Mouse (Mus musculus): ENCODE measurements at regions not wholly inside any gene's neighbourhood (a gene's known extent, or its start where the extent isn't known, plus 50 kb on each side); places are given as distances from the start of the nearest gene placed in this dataset.

GRCm38 (mm10) chr4:87699586-87699985 is 333.6 kb downstream of the Mllt3 start:
- no peak for TF ChIP-seq CTCF (IDR thresholded peaks at IDR 0.05)
- no peaks in the 10 kb centered on the region for H3K27me3 ChIP-seq
- ChIA-PET CTCF (no interaction called here), POLR2A (no interaction called here)
- in situ Hi-C loops (cut with MboI; ENCODE audit: low pct_unique_long_range_greater_than_20kb) = no loop called here
- no peak for ATAC-seq
- DNase-seq (ENCODE audit: low read depth, low spot score) = no peak

GRCm38 (mm10) chr4:87698750-87699149 is 334.4 kb downstream of the Mllt3 start:
- in situ Hi-C loops (cut with MboI; ENCODE audit: low pct_unique_long_range_greater_than_20kb) = no loop called here
- DNase-seq (ENCODE audit: low read depth, low spot score) (no peak), ATAC-seq (no peak)
- no peak for TF ChIP-seq CTCF (IDR thresholded peaks at IDR 0.05)
- ChIA-PET CTCF (no interaction called here), POLR2A (no interaction called here)
- no peaks in the 10 kb centered on the region for H3K27me3 ChIP-seq

GRCm38 (mm10) chr4:87696921-87697320 is 336.2 kb downstream of the Mllt3 start:
- ChIA-PET POLR2A (no interaction called here), CTCF (no interaction called here)
- no peak for TF ChIP-seq CTCF (IDR thresholded peaks at IDR 0.05)
- no peak for DNase-seq (ENCODE audit: low read depth, low spot score)
- no peaks in the 10 kb centered on the region for H3K27me3 ChIP-seq
- ATAC-seq = no peak
- in situ Hi-C loops (cut with MboI; ENCODE audit: low pct_unique_long_range_greater_than_20kb) = no loop called here

GRCm38 (mm10) chr4:87695811-87696210 is 337.4 kb downstream of the Mllt3 start:
- no peak for ATAC-seq
- ChIA-PET POLR2A (no interaction called here), CTCF (no interaction called here)

GRCm38 (mm10) chr4:87692741-87693140 is 340.4 kb downstream of the Mllt3 start:
- TF ChIP-seq CTCF (IDR thresholded peaks at IDR 0.05) = no peak
- ATAC-seq = no peak
- ChIA-PET POLR2A (no interaction called here), CTCF (interaction anchor here (1.0 kb wide), 1 partner anchor 9 kb away, joined by 3 read pairs; no protein-coding TSS in a partner anchor)
- no peak for DNase-seq (ENCODE audit: low read depth, low spot score)
- no peaks in the 10 kb centered on the region for H3K27me3 ChIP-seq
- in situ Hi-C loops (cut with MboI; ENCODE audit: low pct_unique_long_range_greater_than_20kb) = no loop called here

More at GRCm38 (mm10) chr4:87695811-87696210, 337.4 kb downstream of the Mllt3 start:
- DNase-seq (ENCODE audit: low read depth, low spot score) = no peak
- no peaks in the 10 kb centered on the region for H3K27me3 ChIP-seq
- in situ Hi-C loops (cut with MboI; ENCODE audit: low pct_unique_long_range_greater_than_20kb) = no loop called here
- no peak for TF ChIP-seq CTCF (IDR thresholded peaks at IDR 0.05)

GRCm38 (mm10) chr4:87684952-87685351 is 348.2 kb downstream of the Mllt3 start:
- TF ChIP-seq CTCF (IDR thresholded peaks at IDR 0.05) = no peak
- ChIA-PET CTCF (no interaction called here), POLR2A (no interaction called here)
- DNase-seq (ENCODE audit: low read depth, low spot score) = no peak
- no peak for ATAC-seq
- no peaks in the 10 kb centered on the region for H3K27me3 ChIP-seq
- in situ Hi-C loops (cut with MboI; ENCODE audit: low pct_unique_long_range_greater_than_20kb) = no loop called here

- DNase-seq (ENCODE audit: low read depth, low spot score) (no peak), ATAC-seq (no peak)
- in situ Hi-C loops (cut with MboI; ENCODE audit: low pct_unique_long_range_greater_than_20kb) = no loop called here
- ChIA-PET POLR2A (no interaction called here), CTCF (no interaction called here)
- no peaks in the 10 kb centered on the region for H3K27me3 ChIP-seq
- no peak for TF ChIP-seq CTCF (IDR thresholded peaks at IDR 0.05)
Observed at GRCm38 (mm10) chr4:87682783-87683182, 350.4 kb downstream of the Mllt3 start.

GRCm38 (mm10) chr4:87671101-87671500 is 362.1 kb downstream of the Mllt3 start:
- no peak for TF ChIP-seq CTCF (IDR thresholded peaks at IDR 0.05)
- DNase-seq (ENCODE audit: low read depth, low spot score) (no peak), ATAC-seq (no peak)
- ChIA-PET POLR2A (no interaction called here), CTCF (no interaction called here)
- no peaks in the 10 kb centered on the region for H3K27me3 ChIP-seq
- in situ Hi-C loops (cut with MboI; ENCODE audit: low pct_unique_long_range_greater_than_20kb) = no loop called here

- DNase-seq (ENCODE audit: low read depth, low spot score) (no peak), ATAC-seq (no peak)
- in situ Hi-C loops (cut with MboI; ENCODE audit: low pct_unique_long_range_greater_than_20kb) = no loop called here
- no peak for TF ChIP-seq CTCF (IDR thresholded peaks at IDR 0.05)
- ChIA-PET POLR2A (no interaction called here), CTCF (no interaction called here)
- no peaks in the 10 kb centered on the region for H3K27me3 ChIP-seq
Observed at GRCm38 (mm10) chr4:87670167-87670566, 363.0 kb downstream of the Mllt3 start.

GRCm38 (mm10) chr4:87669480-87669879 is 363.7 kb downstream of the Mllt3 start:
- no peaks in the 10 kb centered on the region for H3K27me3 ChIP-seq
- ATAC-seq = no peak
- ChIA-PET POLR2A (no interaction called here), CTCF (no interaction called here)
- in situ Hi-C loops (cut with MboI; ENCODE audit: low pct_unique_long_range_greater_than_20kb) = no loop called here
- TF ChIP-seq CTCF (IDR thresholded peaks at IDR 0.05) = no peak
- no peak for DNase-seq (ENCODE audit: low read depth, low spot score)

- in situ Hi-C loops (cut with MboI; ENCODE audit: low pct_unique_long_range_greater_than_20kb) = no loop called here
Observed at GRCm38 (mm10) chr4:87668314-87668713, 364.9 kb downstream of the Mllt3 start.

GRCm38 (mm10) chr4:87667556-87668154 is 365.5 kb downstream of the Mllt3 start:
- no peak for DNase-seq (ENCODE audit: low read depth, low spot score)
- CTCF ChIA-PET = no interaction called here
- H3K27me3 ChIP-seq = no peaks in the 10 kb centered on the region
- no peak for TF ChIP-seq CTCF (IDR thresholded peaks at IDR 0.05)
- no peak for ATAC-seq
- in situ Hi-C loops (cut with MboI; ENCODE audit: low pct_unique_long_range_greater_than_20kb) = no loop called here
- POLR2A ChIA-PET = no interaction called here

More at GRCm38 (mm10) chr4:87668314-87668713, 364.9 kb downstream of the Mllt3 start:
- no peaks in the 10 kb centered on the region for H3K27me3 ChIP-seq
- no peak for TF ChIP-seq CTCF (IDR thresholded peaks at IDR 0.05)
- ChIA-PET CTCF (no interaction called here), POLR2A (no interaction called here)
- ATAC-seq (no peak), DNase-seq (ENCODE audit: low read depth, low spot score) (no peak)
